Mouse (Mus musculus) ovary, postnatal 14 days (tissue): ENCODE measurements around the gene Gabrg2.

ENCODE experiments used
- DNase-seq: peaks from one replicate; pipeline ENCODE4 v3.0.0; 2022; ENCODE audit warnings: low spot score

Gene Gabrg2

GRCm38 (mm10) chr11:42000190-42001098 is at the start of gene Gabrg2:
TSS of gene Gabrg2 (minus strand) at chr11:42000857.
- no peak for DNase-seq

GRCm38 (mm10) chr11:42048201-42048600 is 47.5 kb upstream of the Gabrg2 start:
- DNase-seq: no peak

- DNase-seq: peak; percentile 72
Measured at GRCm38 (mm10) chr11:41999468-41999881, 1.2 kb downstream of the Gabrg2 start.

- DNase-seq: no peak
Measured at GRCm38 (mm10) chr11:41980152-41980551, 20.5 kb downstream of the Gabrg2 start.

- no peak for DNase-seq
Measured at GRCm38 (mm10) chr11:41968595-41968994, 32.1 kb downstream of the Gabrg2 start.

GRCm38 (mm10) chr11:41962706-41963105 is 38.0 kb downstream of the Gabrg2 start:
- DNase-seq: no peak

DNA sequence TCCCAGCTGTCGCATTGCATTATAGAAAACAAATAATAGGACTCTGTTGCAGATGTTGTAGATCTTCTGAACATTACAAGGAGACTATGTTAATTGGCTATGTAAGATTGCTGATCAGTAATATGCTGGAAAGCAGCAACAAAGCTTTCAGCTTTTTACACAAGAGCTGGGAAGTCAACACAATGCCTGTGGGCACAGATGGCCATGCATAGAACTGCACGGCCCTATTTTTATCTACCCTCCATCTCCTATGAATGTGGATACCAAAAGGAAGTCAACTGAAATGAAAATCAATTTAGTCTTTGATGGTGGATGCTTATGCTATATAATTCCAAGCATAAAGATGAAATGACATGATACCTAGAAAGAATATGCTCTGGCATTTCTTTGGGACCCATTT is 47.1 kb downstream of the Gabrg2 start:
- DNase-seq: no peak

- no peak for DNase-seq
Measured at GRCm38 (mm10) chr11:41951898-41952297, 48.8 kb downstream of the Gabrg2 start.

- DNase-seq: no peak
Measured at GRCm38 (mm10) chr11:41945471-41945870, 55.2 kb downstream of the Gabrg2 start.

DNA sequence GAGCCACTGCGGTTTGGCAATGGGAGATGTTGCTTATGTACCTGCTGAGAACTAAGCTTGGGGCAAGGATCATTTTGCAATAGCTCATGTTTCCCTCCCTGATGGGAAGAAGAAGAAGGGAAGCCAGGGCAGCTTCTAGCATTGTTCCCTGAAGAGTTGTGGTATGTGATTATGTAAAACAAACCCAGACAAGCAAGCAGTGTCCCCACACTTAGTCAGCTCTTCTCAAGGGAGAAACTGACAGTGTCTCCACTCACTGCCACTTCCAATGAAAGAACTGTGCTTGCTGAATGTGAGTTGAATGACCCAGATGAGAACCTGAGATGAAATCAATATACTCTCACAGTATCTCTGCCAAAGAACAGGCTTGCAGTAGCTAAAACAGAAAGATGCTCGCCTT is 62.7 kb downstream of the Gabrg2 start:
- no peak for DNase-seq

GRCm38 (mm10) chr11:41918864-41919263 is 81.8 kb downstream of the Gabrg2 start:
- DNase-seq: no peak

- DNase-seq: no peak
Measured at GRCm38 (mm10) chr11:41914066-41914465, 86.6 kb downstream of the Gabrg2 start.

GRCm38 (mm10) chr11:41903661-41904060 is 97.0 kb downstream of the Gabrg2 start:
- no peak for DNase-seq
